Mouse (Mus musculus) lung, postnatal 14 days (tissue): ENCODE measurements at regions not wholly inside any gene's neighbourhood (a gene's known extent, or its start where the extent isn't known, plus 50 kb on each side); places are given as distances from the start of the nearest gene placed in this dataset.

Experiments used
- DNase-seq: peaks from one replicate; pipeline ENCODE4 v3.0.0; 2021

- peak; percentile 46 for DNase-seq
Observed at GRCm38 (mm10) chr12:119026311-119026710, 60.1 kb upstream of the Abcb5 start.

DNA sequence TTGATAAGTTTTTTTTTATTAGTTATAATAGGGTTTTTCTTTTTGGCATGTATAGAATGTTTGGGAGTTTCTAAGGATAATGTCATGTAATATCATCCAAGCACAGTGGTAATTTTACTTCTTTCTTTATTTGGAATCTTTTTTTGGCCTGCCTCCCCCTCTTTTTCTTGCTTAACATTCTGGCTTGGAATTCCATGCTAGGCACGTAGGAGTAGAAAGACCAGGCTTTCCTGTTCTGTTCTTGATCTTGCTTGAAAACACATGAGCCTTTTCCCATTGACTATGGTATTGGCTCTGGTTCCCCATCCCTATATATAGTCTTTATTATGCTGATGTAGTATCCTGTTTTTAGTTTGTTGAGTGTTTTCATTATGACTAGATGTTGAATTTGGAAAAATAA lies 57.8 kb upstream of the Abcb5 start:
- no peak for DNase-seq
